Mouse (Mus musculus) hindbrain, embryonic 15.5 days (tissue): ENCODE measurements around the gene Tbck. TPM values are rescaled to one million over a fixed set of nuclear protein-coding genes. Genes with fewer than 3 reads are reported as not detected.
A peak's percentile ranks its signal among the peaks of the same experiment; 100 is the strongest.

Experiments used
- ATAC-seq: fragments of 200-750 bp; cut with Nextera tagmentation; 2 replicates; pipeline ENCODE4 v1.8.0; 2017; ENCODE audit warnings: low read depth, moderate number of reproducible peaks, moderate TSS enrichment; ENCODE audit not compliant: low FRiP score
- H3K27ac ChIP-seq: fragments of 300-500 bp; sonication (generic); replicated peaks from 2 replicates; pipeline ENCODE4 v1.5.1; 2015; ENCODE audit warnings: mild to moderate bottlenecking, inconsistent platforms
- H3K27me3 ChIP-seq: fragments of 300-500 bp; sonication (generic); 2 replicates; pipeline ENCODE4 v1.6.1; 2015; ENCODE audit warnings: control low read depth, inconsistent platforms
- H3K36me3 ChIP-seq: fragments of 300-500 bp; sonication (generic); 2 replicates; pipeline ENCODE4 v1.6.1; 2015; ENCODE audit warnings: control low read depth, inconsistent platforms
- H3K4me1 ChIP-seq: fragments of 300-500 bp; sonication (generic); replicated peaks from 2 replicates; pipeline ENCODE4 v1.6.1; 2015; ENCODE audit warnings: control low read depth, inconsistent platforms
- H3K4me2 ChIP-seq: fragments of 300-500 bp; sonication (generic); 2 replicates; pipeline ENCODE4 v1.6.1; 2015; ENCODE audit warnings: moderate library complexity, mild to moderate bottlenecking, inconsistent platforms
- H3K4me3 ChIP-seq: fragments of 300-500 bp; sonication (generic); 2 replicates; pipeline ENCODE4 v1.5.1; 2015; ENCODE audit warnings: mild to moderate bottlenecking, inconsistent platforms
- H3K9ac ChIP-seq: fragments of 300-500 bp; sonication (generic); 2 replicates; pipeline ENCODE4 v1.6.1; 2015; ENCODE audit warnings: inconsistent platforms
- H3K9me3 ChIP-seq: fragments of 300-500 bp; sonication (generic); 2 replicates; pipeline ENCODE4 v1.6.1; 2016; ENCODE audit warnings: control low read depth, inconsistent platforms
- WGBS: fragments of 180-500 bp; shearing (Covaris S2); methylation state at CpG from one replicate; pipeline ENCODE4 v1.1.7; 2015; 5-methylcytosine and 5-hydroxymethylcytosine counted together
- polyA plus RNA-seq: library from polyadenylated mRNA; unstranded; fragments of >200 nt; fragmentation: Nextera tagmentation; extraction: Ambion mirVana; gene quantifications from 2 replicates; pipeline ENCODE4 v1.2.1, GENCODE M21; 2015

The Tbck gene
- polyA plus RNA-seq, 1 experiment from 2014 or later = 33.0 TPM

DNA sequence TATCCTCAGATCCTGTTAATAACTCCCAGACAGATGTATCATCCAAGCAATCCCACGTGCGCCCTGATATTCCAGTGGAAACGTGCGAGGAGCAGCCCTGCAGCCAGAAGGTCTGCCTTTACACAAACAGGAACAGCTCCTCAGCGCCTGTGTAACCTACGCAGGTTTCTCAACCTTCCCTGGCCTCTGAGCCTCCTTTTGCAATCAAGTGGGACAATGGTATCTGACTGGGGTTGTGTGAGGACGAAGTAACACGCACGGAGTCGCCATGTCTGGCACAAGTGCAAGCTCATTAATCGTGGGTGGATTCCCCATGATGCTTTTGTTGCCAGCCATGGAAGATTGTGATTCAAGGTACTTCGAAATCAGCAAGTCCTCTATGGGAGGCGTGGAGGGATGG, 179.9 kb downstream of the Tbck start:
- Histone ChIP-seq H3K9ac (no peak overlapping the region), H3K27me3 (no peaks in the 10 kb centered on the region), H3K4me1 (0 out of 2 replicates have a peak, but pooled peaks cover 3% of the 10 kb centered on the region), H3K4me3 (no peak overlapping the region), H3K9me3 (no peaks in the 10 kb centered on the region), H3K36me3 (no peaks in the 10 kb centered on the region), H3K4me2 (no peak overlapping the region), H3K27ac (no peak overlapping the region)
- no peak for ATAC-seq
- WGBS = 76% methylated on average over 13 of the region's 13 CpGs

DNA sequence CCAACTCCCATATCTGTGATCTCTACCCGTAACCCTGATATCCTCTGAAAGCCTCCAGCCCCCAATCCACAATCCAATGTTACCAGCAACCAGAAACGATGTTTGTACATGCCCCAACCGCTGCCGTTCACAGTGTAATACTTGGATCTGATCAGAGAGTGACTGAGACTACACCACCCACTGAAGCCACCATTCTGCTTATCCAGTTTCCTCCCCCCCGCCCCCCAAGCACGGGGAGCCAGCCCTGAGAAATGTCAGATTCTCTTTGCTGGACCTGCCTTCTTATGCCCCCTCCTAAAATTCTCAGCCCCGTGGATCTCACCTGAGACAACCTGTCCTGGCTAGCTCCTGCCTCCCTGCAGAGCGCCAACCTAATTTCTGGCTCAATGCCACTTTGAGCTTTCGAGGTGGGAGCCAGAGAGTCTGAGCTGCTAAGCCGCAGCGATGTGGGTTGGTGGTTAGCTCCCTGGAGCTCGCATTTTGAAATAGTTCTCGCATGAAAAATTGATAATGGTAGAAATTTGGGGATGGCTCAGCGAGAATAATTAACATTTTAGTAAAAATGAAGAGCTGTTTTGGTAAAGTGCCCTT, 180.5 kb downstream of the Tbck start:
- ATAC-seq = no peak
- Histone ChIP-seq H3K27ac (no peak overlapping the region), H3K4me3 (no peak overlapping the region), H3K27me3 (no peaks in the 10 kb centered on the region), H3K9me3 (no peaks in the 10 kb centered on the region), H3K9ac (no peak overlapping the region), H3K4me2 (no peak overlapping the region), H3K4me1 (0 out of 2 replicates have a peak, but pooled peaks cover 5% of the 10 kb centered on the region), H3K36me3 (no peaks in the 10 kb centered on the region)
- WGBS = 76% methylated on average over 14 of the region's 14 CpGs

DNA sequence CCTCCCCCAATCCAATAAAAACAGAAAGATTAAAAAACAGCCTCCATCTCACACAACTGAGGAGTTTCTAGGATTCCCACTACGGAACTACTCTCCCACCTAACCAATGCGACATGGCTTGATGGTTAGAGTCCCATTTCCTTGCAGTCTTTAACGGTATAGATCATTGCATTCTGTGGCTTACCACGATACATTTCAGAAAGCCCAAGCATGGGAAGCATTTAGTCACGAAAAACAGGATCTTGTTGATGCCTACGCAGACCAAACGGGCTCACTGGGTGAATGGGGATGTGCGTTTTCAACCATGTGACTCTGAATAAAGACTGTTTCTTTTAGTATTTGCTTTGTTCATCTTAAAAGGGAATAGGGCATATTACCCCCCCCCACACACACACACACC, 181.0 kb downstream of the Tbck start:
- WGBS = 89% methylated on average over 8 of the region's 8 CpGs
- Histone ChIP-seq H3K9ac (no peak overlapping the region), H3K4me1 (0 out of 2 replicates have a peak, but pooled peaks cover 5% of the 10 kb centered on the region), H3K27ac (no peak overlapping the region), H3K9me3 (no peaks in the 10 kb centered on the region), H3K4me3 (no peak overlapping the region), H3K4me2 (no peak overlapping the region), H3K36me3 (no peaks in the 10 kb centered on the region), H3K27me3 (no peaks in the 10 kb centered on the region)
- no peak for ATAC-seq

DNA sequence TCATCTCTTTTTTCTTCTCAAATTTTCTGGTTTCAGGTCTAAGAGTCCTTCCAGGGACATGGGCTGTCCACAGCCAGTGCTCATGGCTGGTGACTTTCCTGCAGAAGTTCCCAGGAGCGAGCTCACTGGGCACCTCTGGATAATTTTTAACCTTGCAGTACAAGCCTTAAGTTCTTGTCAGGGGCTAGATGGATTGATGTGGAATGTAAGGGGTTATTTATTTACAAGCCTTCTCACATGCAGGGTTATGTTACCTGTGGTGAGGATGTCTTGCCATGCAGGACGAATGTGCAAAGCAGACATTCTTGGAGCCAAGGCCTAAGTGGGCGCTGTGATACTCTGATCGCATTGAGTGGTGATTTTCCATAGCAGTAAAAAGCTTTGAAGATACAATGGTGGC, 181.7 kb downstream of the Tbck start:
- H3K9ac ChIP-seq = no peak overlapping the region
- ATAC-seq = no peak
- H3K4me2 ChIP-seq = no peak overlapping the region
- H3K27me3 ChIP-seq = no peaks in the 10 kb centered on the region
- 88% methylated on average over 4 of the region's 4 CpGs for WGBS
- H3K36me3 ChIP-seq = no peaks in the 10 kb centered on the region
- H3K4me3 ChIP-seq = no peak overlapping the region
- H3K27ac ChIP-seq = no peak overlapping the region
- H3K9me3 ChIP-seq = no peaks in the 10 kb centered on the region
- 0 out of 2 replicates have a peak, but pooled peaks cover 5% of the 10 kb centered on the region for H3K4me1 ChIP-seq

DNA sequence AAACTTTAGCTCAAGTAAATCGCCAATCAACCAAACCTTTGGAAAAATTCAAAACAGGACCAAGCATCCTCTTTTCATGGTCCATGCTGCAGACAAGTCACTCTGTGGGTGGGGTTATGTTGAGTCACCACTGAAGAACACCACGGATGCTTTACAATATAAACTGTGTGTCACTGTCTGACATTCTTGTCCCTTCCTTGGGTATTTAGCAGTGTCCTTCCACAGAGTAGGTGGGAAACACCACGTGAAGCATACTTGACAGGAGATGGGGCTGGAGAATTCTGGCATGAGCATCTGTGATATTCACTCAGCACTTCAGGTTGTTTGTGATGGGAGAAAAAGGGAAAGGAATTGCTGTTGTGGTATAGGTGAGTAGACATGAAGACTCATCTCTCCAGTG, 183.0 kb downstream of the Tbck start:
- ATAC-seq = no peak
- Histone ChIP-seq H3K27ac (no peak overlapping the region), H3K9me3 (no peaks in the 10 kb centered on the region), H3K27me3 (no peaks in the 10 kb centered on the region), H3K9ac (no peak overlapping the region), H3K4me1 (0 out of 2 replicates have a peak, but pooled peaks cover 5% of the 10 kb centered on the region), H3K4me2 (no peak overlapping the region), H3K36me3 (no peaks in the 10 kb centered on the region), H3K4me3 (no peak overlapping the region)
- WGBS = 87% methylated on average over 3 of the region's 3 CpGs

DNA sequence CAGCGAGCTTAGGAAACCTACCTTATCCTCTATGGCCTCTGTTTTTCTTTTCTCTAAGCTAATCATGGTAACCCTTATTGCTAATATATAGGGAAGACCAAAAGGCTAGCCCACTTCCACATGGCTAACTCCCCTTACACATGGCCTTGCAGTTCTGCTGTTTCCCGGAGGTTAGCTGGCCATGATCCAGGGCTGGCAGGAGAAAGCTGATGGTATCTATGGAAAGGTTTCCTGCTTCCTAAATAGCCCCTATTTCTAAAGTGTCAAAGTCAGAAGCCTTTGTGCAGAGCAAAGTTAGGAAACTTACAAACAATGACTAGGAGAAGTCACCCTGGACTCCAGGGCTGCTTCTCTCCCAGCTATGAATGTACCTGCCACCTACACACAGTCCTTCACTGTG, 184.9 kb downstream of the Tbck start:
- Histone ChIP-seq H3K9me3 (no peaks in the 10 kb centered on the region), H3K4me3 (no peak overlapping the region), H3K4me2 (no peak overlapping the region), H3K27ac (no peak overlapping the region), H3K9ac (no peak overlapping the region), H3K27me3 (no peaks in the 10 kb centered on the region), H3K4me1 (0 out of 2 replicates have a peak, but pooled peaks cover 5% of the 10 kb centered on the region), H3K36me3 (no peaks in the 10 kb centered on the region)
- no peak for ATAC-seq
- 75% methylated on average over 2 of the region's 2 CpGs for WGBS

DNA sequence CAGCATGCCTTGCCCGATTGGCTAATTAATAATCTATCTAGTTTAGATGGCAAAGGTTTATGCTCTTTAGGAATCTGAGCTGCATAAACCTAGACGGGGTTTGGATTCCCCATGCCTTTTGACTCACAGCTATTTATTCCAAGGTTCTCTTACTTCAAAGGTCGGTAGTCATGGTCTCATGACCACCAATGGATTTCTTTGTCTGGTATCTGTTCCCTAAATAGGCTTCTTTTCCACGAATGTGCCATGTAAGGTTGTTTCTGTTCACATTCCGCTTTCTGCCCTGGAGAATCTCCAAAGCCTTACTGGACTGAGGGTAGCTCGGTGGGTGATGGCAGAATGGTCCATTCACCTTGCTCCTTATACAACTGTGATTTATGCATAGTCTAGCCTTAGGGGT, 186.1 kb downstream of the Tbck start:
- Histone ChIP-seq H3K4me3 (no peak overlapping the region), H3K27ac (no peak overlapping the region), H3K4me2 (no peak overlapping the region), H3K9me3 (no peaks in the 10 kb centered on the region), H3K36me3 (no peaks in the 10 kb centered on the region), H3K9ac (no peak overlapping the region), H3K27me3 (no peaks in the 10 kb centered on the region), H3K4me1 (0 out of 2 replicates have a peak, but pooled peaks cover 5% of the 10 kb centered on the region)
- ATAC-seq = no peak
- 73% methylated on average over 6 of the region's 6 CpGs for WGBS

DNA sequence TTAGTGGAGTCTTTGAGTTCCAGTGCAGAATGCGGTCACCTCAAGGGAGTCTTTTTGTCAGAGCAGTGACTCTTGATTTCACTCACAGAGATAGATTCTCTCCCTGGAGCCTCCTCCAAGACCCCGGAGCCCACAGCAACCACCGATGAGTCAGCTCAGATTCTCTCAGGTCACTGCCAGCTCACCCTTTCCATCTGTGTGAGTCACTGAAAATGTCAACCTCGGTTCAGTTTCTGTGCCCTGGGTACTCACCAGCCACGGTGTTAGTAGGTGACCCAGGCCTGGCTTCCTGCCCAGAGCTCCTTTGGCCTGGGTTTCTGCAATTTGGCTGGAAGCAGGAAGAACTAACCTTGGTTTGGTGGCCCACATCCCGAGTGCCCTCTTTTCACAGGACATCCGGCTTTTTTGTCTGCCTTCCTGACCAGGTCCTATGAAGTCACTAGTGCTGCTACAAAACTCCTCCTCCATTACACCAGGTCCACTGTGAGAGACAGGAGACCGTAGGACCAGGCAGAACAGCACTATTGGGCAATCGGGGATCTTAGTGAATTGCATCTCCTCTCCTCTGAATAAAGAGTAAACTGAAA, 187.5 kb downstream of the Tbck start:
- Histone ChIP-seq H3K9ac (no peak overlapping the region), H3K27ac (no peak overlapping the region), H3K4me2 (no peak overlapping the region), H3K4me3 (no peak overlapping the region), H3K9me3 (no peaks in the 10 kb centered on the region), H3K4me1 (0 out of 2 replicates have a peak, but pooled peaks cover 9% of the 10 kb centered on the region), H3K36me3 (no peaks in the 10 kb centered on the region), H3K27me3 (no peaks in the 10 kb centered on the region)
- no peak for ATAC-seq
- WGBS = 79% methylated on average over 9 of the region's 9 CpGs

DNA sequence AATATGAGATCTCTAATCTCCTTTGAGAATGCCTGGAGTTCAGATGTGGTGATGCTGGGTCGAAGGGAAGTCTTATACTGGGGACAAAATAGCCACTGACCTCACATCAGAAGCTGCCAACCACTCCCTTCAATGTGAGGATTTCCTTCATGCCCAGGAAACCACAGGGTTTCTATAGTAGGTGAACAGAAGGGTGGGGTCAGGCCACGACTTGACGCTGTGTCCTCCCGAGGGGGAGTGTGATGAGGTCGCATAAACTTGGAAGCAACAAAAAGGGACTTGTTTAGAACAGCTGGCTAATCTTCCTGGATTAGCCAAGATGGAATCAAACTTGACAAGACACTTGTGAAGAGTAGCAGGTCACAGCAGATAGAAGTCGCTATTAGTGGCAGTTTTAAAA, 189.3 kb downstream of the Tbck start:
- Histone ChIP-seq H3K4me2 (no peak overlapping the region), H3K9me3 (no peaks in the 10 kb centered on the region), H3K36me3 (no peaks in the 10 kb centered on the region), H3K9ac (no peak overlapping the region), H3K4me3 (no peak overlapping the region), H3K4me1 (0 out of 2 replicates have a peak, but pooled peaks cover 10% of the 10 kb centered on the region), H3K27ac (no peak overlapping the region), H3K27me3 (no peaks in the 10 kb centered on the region)
- no peak for ATAC-seq
- 67% methylated on average over 6 of the region's 6 CpGs for WGBS

DNA sequence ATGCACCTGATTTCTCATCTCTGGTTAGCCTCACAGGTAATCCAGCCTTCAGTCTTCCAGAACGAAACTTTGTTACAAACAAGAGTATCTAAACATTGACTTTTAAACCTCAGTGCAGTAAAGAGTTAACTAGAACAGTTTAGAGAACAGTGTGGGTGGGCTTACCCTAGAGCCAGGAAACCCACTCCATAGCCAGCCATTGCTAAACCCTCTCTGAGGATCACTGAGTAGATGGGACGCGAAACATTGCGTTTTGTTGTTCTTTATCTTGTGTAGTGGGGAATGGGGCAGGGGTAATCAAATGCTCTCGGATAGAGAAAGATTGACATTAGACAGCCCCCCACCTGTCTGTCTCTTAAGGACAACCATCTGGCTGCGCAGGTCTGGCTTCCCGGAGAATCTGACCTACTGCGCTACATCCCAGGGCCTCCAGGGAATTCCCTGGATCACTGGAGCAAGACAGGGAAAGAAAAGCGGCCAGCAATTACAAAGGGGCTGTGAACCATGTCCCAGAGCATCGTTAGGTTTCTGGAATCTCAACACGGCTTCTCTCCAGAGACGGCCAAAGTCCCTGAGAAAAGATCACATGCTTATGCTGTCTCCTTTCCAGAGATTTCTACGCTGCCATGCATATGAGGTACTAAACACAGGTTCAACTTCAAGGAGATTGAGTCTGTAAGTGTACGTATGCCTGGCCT, 192.2 kb downstream of the Tbck start:
- no peaks in the 10 kb centered on the region for H3K36me3 ChIP-seq
- no peak for ATAC-seq
- 55% methylated on average over 14 of the region's 14 CpGs for WGBS
- no peak overlapping the region for H3K4me3 ChIP-seq
- H3K9ac ChIP-seq = no peak overlapping the region
- H3K27ac ChIP-seq = no peak overlapping the region
- H3K27me3 ChIP-seq = no peaks in the 10 kb centered on the region
- no peaks in the 10 kb centered on the region for H3K9me3 ChIP-seq
- H3K4me2 ChIP-seq = 0 out of 2 replicates have a peak overlapping the region, but pooled peaks have one; percentile 14
- H3K4me1 ChIP-seq = 0 out of 2 replicates have a peak, but pooled peaks cover 5% of the 10 kb centered on the region

DNA sequence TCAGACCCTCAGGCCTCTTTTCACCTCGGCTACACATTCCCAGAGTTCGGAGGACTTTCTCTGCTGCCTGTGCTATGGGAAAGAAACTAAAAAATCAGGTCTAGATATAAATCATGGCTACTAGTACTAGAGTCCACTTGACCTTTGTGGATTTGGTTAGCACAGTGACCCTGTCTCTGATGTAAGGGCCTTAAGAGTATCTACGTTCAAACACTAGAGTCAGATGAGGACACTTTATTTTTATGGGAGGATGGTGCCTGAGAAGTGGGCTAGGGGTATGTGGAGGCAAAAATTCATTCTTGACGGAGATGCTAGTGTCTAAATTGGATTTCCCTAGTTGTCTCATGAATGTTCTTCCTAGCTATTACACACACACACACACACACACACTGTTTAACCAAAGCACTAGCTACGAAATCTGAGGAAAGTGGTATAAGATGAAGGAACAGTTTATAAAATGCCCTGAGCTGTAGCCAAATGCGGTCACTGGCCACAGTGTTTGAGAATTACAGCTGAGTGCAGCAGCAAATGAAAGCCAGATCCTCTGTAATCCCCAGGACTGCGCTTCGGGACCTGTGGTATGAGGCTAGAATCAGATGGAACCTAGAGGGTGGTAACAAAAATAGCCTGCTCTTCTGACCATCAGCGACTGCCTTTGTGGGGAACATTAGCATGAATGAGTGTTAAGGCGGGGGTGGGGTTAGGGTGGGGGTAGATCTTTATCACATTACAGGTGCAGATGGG, 193.2 kb downstream of the Tbck start:
- Histone ChIP-seq H3K9ac (no peak overlapping the region), H3K27ac (no peak overlapping the region), H3K4me1 (0 out of 2 replicates have a peak, but pooled peaks cover 5% of the 10 kb centered on the region), H3K9me3 (no peaks in the 10 kb centered on the region), H3K4me3 (no peak overlapping the region), H3K4me2 (no peak overlapping the region), H3K27me3 (no peaks in the 10 kb centered on the region), H3K36me3 (no peaks in the 10 kb centered on the region)
- ATAC-seq = no peak
- 76% methylated on average over 10 of the region's 10 CpGs for WGBS

DNA sequence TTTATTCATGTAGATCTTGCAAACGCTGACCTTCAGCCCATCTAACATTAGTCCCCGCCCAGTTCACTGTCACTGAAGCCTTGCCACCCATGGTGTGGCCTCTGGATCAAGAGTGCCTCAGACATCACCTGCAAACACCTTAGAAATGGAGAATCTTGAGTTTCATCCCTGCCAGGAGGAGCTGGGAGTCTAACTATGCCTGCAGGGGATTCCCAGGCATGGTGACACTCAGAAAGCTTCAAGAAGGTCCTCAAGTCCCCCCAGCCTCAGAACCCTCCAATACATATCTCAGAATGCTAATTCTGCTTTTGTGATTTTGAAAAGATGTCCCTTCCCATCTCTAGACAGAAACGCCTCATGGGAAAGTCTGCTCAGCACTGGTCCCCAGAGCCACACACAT, 196.4 kb downstream of the Tbck start:
- H3K4me2 ChIP-seq = peak overlapping the region; percentile 20
- ATAC-seq = no peak
- no peaks in the 10 kb centered on the region for H3K9me3 ChIP-seq
- H3K4me1 ChIP-seq = 0 out of 2 replicates have a peak, but pooled peaks cover 5% of the 10 kb centered on the region
- 74% methylated on average over 3 of the region's 3 CpGs for WGBS
- H3K27ac ChIP-seq = no peak overlapping the region
- no peak overlapping the region for H3K4me3 ChIP-seq
- H3K27me3 ChIP-seq = no peaks in the 10 kb centered on the region
- H3K36me3 ChIP-seq = no peaks in the 10 kb centered on the region
- H3K9ac ChIP-seq = no peak overlapping the region
